Mouse (Mus musculus) midbrain, embryonic 15.5 days (tissue): Measurements from ENCODE around the gene H2al2a. TPM values are rescaled to one million over a fixed set of nuclear protein-coding genes. Genes with fewer than 3 reads are reported as not detected.

ENCODE experiments used
- ATAC-seq: fragments of 200-750 bp; cut with Nextera tagmentation; replicated peaks from 2 replicates; pipeline ENCODE4 v1.8.0; 2017; ENCODE audit warnings: moderate TSS enrichment
- H3K27ac ChIP-seq: fragments of 300-500 bp; sonication (generic); 2 replicates; pipeline ENCODE4 v1.5.1; 2015; ENCODE audit warnings: mild to moderate bottlenecking, inconsistent platforms
- H3K27me3 ChIP-seq: fragments of 300-500 bp; sonication (generic); replicated peaks from 2 replicates; pipeline ENCODE4 v1.6.1; 2015; ENCODE audit warnings: inconsistent platforms
- H3K36me3 ChIP-seq: fragments of 300-500 bp; sonication (generic); replicated peaks from 2 replicates; pipeline ENCODE4 v1.6.1; 2015; ENCODE audit warnings: inconsistent platforms
- H3K4me1 ChIP-seq: fragments of 300-500 bp; sonication (generic); 2 replicates; pipeline ENCODE4 v1.6.1; 2015; ENCODE audit warnings: inconsistent platforms
- H3K4me2 ChIP-seq: fragments of 300-500 bp; sonication (generic); 2 replicates; pipeline ENCODE4 v1.6.1; 2015; ENCODE audit warnings: inconsistent platforms, mild to moderate bottlenecking, moderate library complexity
- H3K4me3 ChIP-seq: fragments of 300-500 bp; sonication (generic); 2 replicates; pipeline ENCODE4 v1.5.1; 2015; ENCODE audit warnings: mild to moderate bottlenecking, inconsistent platforms
- H3K9ac ChIP-seq: fragments of 300-500 bp; sonication (generic); 2 replicates; pipeline ENCODE4 v1.6.1; 2015; ENCODE audit warnings: mild to moderate bottlenecking, inconsistent platforms
- H3K9me3 ChIP-seq: fragments of 300-500 bp; sonication (generic); 2 replicates; pipeline ENCODE4 v1.6.1; 2016; ENCODE audit warnings: inconsistent platforms
- WGBS: fragments of 180-500 bp; shearing (Covaris S2); methylation state at CpG from one replicate; pipeline ENCODE4 v1.1.7; 2015; ENCODE audit warnings: mixed read lengths; 5-methylcytosine and 5-hydroxymethylcytosine counted together
- polyA plus RNA-seq: library from polyadenylated mRNA; unstranded; fragments of >200 nt; fragmentation: Nextera tagmentation; extraction: Ambion mirVana; gene quantifications from 2 replicates; pipeline ENCODE4 v1.2.1, GENCODE M21; 2015

Gene H2al2a
- polyA plus RNA-seq, 1 experiment from 2014 or later = not detected

DNA sequence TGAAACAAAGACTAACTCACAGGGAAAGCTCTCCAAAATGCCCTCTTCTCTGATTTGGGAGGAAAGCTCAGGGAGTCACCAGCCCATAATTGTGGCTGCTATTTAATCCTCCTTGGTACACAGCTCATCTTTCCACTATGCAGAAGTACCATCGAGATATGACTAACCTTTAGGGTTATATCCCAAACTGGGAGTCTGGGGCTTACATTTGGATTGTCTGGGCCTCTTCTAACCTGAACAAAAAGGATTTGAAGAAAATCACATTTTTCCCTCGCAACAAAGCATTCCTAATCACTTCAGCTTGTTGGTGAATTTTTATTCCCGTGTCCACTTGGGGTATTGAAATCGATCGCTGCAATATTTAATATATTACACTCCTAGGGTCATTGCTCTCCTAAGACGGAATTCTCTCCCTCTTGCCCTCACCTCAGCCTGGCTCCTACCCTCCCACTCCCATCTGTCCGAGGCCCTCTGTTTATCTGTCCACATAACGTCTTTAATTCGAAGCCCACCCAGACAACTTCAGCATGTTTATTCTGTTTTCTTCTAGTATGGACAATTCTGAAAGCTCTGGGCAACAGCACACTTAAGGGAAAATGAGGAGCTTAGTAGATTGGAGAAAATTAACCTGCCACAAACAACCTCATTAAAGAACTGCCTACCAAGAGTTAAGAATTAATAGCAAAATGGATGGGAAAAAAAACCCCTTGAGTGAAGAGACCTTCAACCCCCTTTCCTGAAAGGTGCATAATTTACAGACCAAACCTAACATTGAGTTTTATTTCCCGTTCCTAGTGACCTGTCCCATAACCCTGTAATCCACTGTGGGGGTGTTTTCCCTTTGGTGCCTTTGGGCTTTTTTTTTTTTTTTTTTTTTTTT lies 37.9 kb upstream of the H2al2a start:
- Histone ChIP-seq H3K4me3 (no peak overlapping the region), H3K4me2 (no peak overlapping the region), H3K4me1 (peaks cover 46% of the 10 kb centered on the region), H3K9ac (no peak overlapping the region), H3K9me3 (no peaks in the 10 kb centered on the region), H3K27ac (no peak overlapping the region), H3K36me3 (no peaks in the 10 kb centered on the region), H3K27me3 (no peaks in the 10 kb centered on the region)
- 39% methylated on average over 10 of the region's 10 CpGs for WGBS
- ATAC-seq = no peak

DNA sequence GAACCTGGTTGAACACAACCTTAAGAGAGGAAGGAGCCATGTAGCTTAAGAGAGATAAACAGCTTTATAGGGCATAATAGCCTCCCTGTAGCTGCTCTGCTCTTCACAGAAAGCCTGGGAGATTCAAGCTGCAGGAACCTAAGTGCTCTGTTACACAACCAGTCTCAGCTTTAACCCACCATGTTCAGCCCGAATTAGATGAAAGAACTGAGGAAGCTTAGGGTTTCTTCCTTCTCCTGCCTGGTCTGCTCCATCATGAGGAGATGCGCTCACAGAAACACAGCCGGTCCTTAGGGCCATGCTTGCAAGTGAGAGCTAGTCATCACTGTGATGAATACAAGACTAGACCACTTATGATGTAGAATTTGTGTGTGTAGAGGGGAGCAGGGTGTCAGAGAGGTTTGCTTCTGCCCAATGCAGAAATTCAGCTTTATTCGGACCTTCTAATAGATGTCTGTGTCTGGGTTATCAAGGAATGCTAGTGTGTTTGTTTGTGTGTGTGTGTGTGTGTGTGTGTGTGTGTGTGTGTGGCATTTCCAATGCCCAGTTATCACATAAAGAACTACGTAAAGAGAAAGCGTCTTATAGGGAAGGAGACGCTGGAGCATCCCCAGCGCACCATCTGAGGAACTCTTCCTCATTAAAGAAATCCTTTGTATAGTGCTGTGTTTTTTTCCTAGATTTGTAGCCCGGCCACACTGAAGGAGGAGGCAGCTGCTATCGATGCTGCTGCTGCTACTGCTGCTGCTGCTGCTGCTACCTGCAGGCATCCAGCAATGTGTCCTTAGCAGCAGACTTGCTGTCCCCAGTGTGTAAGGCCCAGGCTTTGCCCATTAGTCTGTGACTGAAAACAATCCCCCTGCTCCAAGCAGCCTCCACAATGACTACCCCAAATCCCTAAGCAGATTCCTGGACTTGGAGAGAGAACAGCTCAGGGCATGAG lies 36.7 kb upstream of the H2al2a start:
- Histone ChIP-seq H3K27ac (0 out of 2 replicates have a peak overlapping the region, but pooled peaks have one; percentile 28), H3K4me2 (peak overlapping the region; percentile 1; the same call in 1 of the 2 replicates), H3K36me3 (no peaks in the 10 kb centered on the region), H3K27me3 (no peaks in the 10 kb centered on the region), H3K9ac (no peak overlapping the region), H3K4me3 (no peak overlapping the region), H3K4me1 (peaks cover 40% of the 10 kb centered on the region), H3K9me3 (no peaks in the 10 kb centered on the region)
- 30% methylated on average over 10 of the region's 10 CpGs for WGBS
- ATAC-seq = peak; percentile 46; the same call in 1 of the 2 replicates

DNA sequence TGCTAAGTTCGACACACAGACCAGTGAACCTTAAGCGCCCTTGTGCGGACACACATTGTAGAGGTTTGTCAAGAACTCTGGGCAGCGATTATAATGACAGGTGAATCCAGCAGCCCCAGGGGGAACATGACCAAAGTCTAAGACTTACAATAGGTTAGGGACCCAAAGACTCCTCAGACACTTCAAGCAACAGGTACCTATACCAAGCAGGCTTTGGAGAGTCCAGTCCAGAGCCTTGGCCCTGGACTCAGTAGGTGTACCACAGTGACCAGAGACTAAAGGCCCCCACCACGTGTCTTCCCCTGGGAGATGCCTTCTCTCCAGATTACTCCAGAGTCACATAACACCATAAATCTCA lies 35.8 kb upstream of the H2al2a start:
- H3K4me2 ChIP-seq = no peak overlapping the region

DNA sequence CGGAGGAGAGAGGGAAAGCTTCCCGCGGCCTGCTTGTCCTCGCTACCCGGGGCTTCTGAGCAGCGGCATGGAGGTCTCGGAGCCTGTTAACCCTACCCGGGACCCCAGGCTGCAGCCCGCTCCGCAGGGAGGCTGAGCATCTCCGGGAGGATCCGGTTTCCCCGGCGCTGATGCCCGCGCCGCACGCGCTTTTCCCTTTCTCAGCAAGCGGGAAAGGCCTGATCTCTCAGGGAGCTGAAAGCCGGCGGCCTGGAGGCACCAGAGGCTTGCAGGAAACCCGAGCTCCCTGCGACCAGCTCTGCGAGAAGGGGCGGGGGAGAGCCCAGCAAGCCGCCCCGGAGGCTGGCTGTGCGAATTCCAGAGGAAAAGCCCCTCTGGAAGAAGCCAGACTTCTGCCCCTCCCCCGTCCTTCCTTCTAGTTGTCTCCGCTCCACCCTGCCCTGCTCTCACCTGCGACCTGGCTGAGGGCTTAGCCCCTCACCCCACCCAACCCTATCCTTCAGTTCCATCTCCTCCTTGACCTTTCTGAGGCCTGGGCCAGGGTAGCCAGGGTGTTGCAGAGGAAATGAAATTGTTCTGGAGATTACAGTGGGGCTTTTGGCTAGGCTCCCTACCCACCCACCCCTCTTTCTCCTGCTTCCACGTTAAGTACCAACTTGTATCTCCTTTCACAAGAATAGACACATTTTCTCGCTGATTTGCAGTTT lies 35.2 kb upstream of the H2al2a start:
- H3K4me2 ChIP-seq = peak overlapping the region; percentile 69
- 3% methylated on average over 34 of the region's 34 CpGs for WGBS
- H3K4me1 ChIP-seq = peaks cover 43% of the 10 kb centered on the region
- no peaks in the 10 kb centered on the region for H3K9me3 ChIP-seq
- peak overlapping the region; percentile 32 for H3K4me3 ChIP-seq
- H3K27me3 ChIP-seq = no peaks in the 10 kb centered on the region
- H3K36me3 ChIP-seq = no peaks in the 10 kb centered on the region
- no peak overlapping the region for H3K27ac ChIP-seq
- ATAC-seq = no peak
- peak overlapping the region; percentile 49 for H3K9ac ChIP-seq

More for the DNA sequence above, 35.8 kb upstream of the H2al2a start:
- Histone ChIP-seq H3K27me3 (no peaks in the 10 kb centered on the region), H3K27ac (no peak overlapping the region), H3K9ac (no peak overlapping the region), H3K4me3 (no peak overlapping the region), H3K4me1 (peaks cover 40% of the 10 kb centered on the region), H3K9me3 (no peaks in the 10 kb centered on the region), H3K36me3 (no peaks in the 10 kb centered on the region)
- WGBS = 37% methylated on average over 5 of the region's 5 CpGs
- no peak for ATAC-seq

DNA sequence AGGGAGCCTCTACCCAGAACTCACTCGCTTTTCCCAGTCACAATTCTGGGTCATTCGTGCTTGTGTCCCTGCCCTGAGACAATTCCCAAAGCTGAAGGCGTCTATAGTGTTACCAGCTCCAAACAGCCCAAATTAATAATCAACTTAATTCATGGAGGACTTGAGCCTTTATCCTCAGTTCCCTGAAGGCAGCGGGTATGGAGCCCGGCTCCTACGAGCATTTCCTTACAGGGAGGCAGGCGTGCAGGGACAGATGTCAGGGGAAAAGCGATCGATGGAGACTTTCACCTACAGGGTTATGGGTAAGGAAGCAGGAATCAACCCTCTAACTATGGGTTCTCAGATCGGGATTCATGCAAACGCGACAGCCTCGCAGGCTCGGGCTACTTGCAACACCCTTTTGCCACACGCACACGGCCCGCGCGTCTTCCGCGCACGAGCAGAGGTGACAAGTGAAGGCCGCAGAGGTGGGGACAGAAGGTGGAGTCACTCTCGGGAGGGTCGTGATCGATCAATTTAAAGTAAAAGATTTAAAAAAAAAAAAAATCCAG lies 34.6 kb upstream of the H2al2a start:
- H3K9me3 ChIP-seq = no peaks in the 10 kb centered on the region
- H3K27me3 ChIP-seq = no peaks in the 10 kb centered on the region
- no peak overlapping the region for H3K27ac ChIP-seq
- H3K4me3 ChIP-seq = peak overlapping the region; percentile 32
- H3K4me2 ChIP-seq = peak overlapping the region; percentile 69
- peaks cover 50% of the 10 kb centered on the region for H3K4me1 ChIP-seq
- WGBS = 8% methylated on average over 26 of the region's 26 CpGs
- no peaks in the 10 kb centered on the region for H3K36me3 ChIP-seq
- no peak for ATAC-seq
- H3K9ac ChIP-seq = peak overlapping the region; percentile 49

DNA sequence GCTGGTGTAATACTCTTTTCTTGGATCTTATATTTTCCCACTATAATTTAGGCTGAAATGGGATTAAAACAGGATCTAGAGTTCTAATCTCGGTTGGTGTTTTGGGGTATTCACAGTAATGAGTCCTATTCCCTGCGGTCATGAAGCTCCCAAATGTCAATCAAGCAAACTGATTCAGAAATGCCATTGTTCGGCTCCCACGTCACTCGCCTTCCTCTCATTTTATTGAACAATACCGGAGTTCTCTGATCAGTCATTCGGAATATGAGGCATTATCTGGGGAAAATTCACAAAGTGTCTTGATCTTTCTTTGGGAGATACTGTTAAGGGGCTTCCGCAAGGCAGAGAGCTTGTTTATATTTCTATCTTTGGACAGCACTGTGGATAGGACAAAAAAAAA lies 33.8 kb upstream of the H2al2a start:
- peaks cover 57% of the 10 kb centered on the region for H3K4me1 ChIP-seq
- no peaks in the 10 kb centered on the region for H3K9me3 ChIP-seq
- no peak overlapping the region for H3K9ac ChIP-seq
- H3K27me3 ChIP-seq = no peaks in the 10 kb centered on the region
- ATAC-seq = no peak
- H3K36me3 ChIP-seq = no peaks in the 10 kb centered on the region
- H3K27ac ChIP-seq = no peak overlapping the region
- H3K4me3 ChIP-seq = no peak overlapping the region
- 35% methylated on average over 8 of the region's 8 CpGs for WGBS
- H3K4me2 ChIP-seq = peak overlapping the region; percentile 69

DNA sequence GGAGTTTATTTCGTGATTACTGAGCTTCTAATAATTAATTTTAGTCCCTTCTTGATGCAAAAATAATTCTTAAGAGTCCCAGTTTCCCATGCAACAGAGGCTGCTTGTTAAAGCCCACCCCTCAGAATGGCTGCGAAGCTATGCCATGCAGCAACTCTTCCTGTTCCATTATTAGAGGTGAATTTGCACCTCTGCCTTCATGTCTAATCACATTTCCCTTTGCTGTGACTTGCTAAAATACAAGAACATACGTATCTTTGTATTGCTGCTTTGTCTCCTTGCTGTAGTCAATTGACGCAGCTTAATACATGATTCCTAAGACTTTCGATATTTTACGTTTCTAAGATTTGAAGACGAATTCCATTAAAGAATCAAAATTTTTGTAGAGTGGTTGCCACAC lies 32.9 kb upstream of the H2al2a start:
- no peak overlapping the region for H3K4me2 ChIP-seq
- H3K36me3 ChIP-seq = no peaks in the 10 kb centered on the region
- H3K27ac ChIP-seq = no peak overlapping the region
- 51% methylated on average over 7 of the region's 7 CpGs for WGBS
- no peak overlapping the region for H3K4me3 ChIP-seq
- H3K9me3 ChIP-seq = no peaks in the 10 kb centered on the region
- no peak overlapping the region for H3K9ac ChIP-seq
- no peak for ATAC-seq
- H3K4me1 ChIP-seq = peaks cover 57% of the 10 kb centered on the region
- no peaks in the 10 kb centered on the region for H3K27me3 ChIP-seq

DNA sequence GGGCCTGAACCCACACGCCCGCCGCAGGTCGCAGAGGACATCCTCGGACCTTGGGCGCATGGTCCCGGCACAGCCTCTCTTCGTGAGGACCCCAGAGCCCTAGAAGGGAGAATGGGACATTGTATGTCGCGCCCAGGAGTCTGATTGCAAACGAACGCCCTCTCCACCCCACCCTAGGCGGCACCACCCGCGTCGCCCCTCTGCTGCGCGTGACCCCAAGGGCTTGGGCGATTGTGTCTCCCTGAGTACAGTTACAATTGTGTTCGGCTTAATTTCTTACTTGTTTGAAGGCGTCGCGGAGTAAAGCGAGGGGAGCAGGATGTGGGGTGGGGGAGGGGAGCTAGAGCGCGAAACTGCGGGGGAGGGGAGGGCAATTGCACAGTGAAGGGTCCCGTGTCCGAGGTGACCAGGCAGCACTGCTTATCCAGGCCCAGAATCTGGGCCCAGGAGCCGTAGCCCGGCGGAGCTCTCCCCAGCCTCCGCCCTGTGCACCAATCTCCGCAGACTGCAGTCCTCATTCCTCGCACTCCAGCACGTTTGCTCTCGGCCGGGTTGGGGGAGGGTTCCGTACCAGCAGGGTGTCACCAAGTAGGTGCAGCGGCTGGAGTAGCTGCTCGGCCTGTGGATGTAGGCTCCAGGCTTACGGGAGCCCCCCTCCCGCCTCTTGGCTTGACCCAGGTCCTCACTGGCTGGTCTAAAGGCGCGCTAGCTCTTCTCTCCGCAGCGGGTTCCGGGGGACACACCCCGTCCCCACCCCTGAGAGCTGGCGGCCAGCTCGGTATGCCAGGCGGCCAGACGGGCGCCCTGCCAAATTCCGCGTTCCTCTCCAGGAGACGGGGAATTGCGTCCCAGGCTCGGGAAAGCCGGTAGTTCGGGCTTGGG lies 31.6 kb upstream of the H2al2a start:
- Histone ChIP-seq H3K27me3 (no peaks in the 10 kb centered on the region), H3K36me3 (no peaks in the 10 kb centered on the region), H3K4me1 (peaks cover 47% of the 10 kb centered on the region), H3K4me3 (peak overlapping the region; percentile 62), H3K4me2 (peak overlapping the region; percentile 98), H3K9ac (peak overlapping the region; percentile 66), H3K27ac (peak overlapping the region; percentile 95), H3K9me3 (no peaks in the 10 kb centered on the region)
- under 1% methylated on average over 61 of the region's 61 CpGs for WGBS
- ATAC-seq = peak; percentile 70

DNA sequence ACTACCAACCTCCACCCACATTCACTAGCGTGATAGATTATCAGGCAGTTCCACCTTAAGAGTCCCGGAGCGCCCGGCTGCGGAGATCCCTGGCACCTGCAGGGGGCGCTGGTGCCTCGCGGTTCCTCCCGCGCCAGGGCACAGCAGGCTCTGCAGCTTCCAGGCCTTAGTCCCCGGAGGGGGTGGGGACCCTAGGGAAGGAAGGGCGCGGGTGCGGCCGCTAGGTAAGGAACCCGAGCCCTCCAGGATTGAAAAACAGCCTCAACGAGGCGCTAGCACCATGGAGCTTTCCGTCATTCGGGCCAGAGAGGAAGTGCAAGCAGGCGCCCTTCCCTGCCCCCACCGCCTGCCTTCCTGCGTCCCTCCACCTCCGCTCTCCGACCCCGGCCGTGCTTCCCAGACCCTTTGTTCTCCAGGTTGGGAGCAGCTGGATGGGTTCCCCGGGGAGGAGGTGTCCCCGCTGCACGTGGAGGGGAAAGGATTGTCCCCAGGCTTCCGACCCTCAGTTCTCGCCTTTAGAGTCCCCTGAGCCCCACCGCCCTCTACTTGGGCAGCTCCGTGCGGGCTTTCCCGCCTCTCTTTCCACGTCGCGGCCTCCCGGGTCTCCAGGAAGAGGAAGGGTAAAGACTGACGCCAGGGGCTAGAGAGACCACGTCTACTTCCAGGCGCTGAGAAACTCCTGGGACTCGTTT lies 30.8 kb upstream of the H2al2a start:
- peak overlapping the region; percentile 95 for H3K27ac ChIP-seq
- H3K4me3 ChIP-seq = peak overlapping the region; percentile 62
- no peaks in the 10 kb centered on the region for H3K9me3 ChIP-seq
- H3K9ac ChIP-seq = peak overlapping the region; percentile 66
- no peaks in the 10 kb centered on the region for H3K27me3 ChIP-seq
- ATAC-seq = peak; percentile 84
- no peaks in the 10 kb centered on the region for H3K36me3 ChIP-seq
- WGBS = under 1% methylated on average over 44 of the region's 44 CpGs
- H3K4me2 ChIP-seq = peak overlapping the region; percentile 98
- peaks cover 39% of the 10 kb centered on the region for H3K4me1 ChIP-seq

DNA sequence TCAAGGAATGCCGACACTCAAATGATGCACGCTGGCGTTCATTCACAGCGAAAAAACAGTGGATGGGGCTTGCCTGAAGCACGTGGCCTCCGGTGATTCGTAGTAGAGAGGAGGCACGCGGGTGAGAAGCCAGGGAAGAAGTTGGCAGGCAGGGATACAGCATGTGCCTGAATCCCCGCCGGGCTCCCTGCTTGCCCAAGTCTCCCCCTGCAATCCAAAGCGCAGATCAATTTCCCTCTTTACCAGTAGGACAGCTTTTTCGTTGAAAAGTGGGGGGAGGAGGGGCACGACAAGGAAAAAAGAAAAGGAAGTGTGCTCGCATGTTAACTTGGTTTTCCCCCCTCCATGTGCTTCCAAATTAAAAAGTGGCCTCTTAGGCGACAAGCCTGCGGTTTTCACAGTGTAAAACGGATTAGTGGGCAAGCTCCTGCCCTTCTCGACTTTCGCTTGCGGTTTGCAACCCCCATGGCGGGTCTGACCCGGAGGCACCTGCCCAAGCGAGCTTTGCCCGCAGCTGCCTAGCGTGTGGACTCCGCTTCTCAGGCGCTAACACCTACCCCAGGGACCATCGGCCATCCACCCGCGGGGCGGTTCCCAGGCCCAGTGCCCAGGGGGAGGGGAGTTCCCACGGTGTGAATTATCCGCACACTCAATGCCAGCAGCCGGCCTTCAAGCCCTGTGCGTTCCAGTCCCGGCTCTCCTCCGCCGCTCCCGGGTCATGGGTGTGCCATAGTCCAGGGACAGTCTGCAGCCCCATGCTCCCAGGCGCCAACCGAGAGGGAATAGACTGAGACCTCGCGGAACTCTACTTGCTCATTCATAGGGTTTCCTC lies 29.6 kb upstream of the H2al2a start:
- Histone ChIP-seq H3K36me3 (no peaks in the 10 kb centered on the region), H3K4me2 (peak overlapping the region; percentile 98), H3K4me3 (peak overlapping the region; percentile 62), H3K9ac (peak overlapping the region; percentile 66), H3K4me1 (peaks cover 29% of the 10 kb centered on the region), H3K27ac (peak overlapping the region; percentile 95), H3K27me3 (no peaks in the 10 kb centered on the region), H3K9me3 (no peaks in the 10 kb centered on the region)
- WGBS = 1% methylated on average over 44 of the region's 44 CpGs
- ATAC-seq = peak; percentile 28
